Mouse (Mus musculus) limb, embryonic 14.5 days (tissue): ENCODE results near the gene Prss30. TPM values are rescaled to one million over a fixed set of nuclear protein-coding genes. Genes with fewer than 3 reads are reported as not detected.
A peak's percentile ranks its signal among the peaks of the same experiment; 100 is the strongest.

ENCODE experiments used
- ATAC-seq: fragments of 200-750 bp; cut with Nextera tagmentation; 2 replicates; pipeline ENCODE4 v1.8.0; 2017; ENCODE audit warnings: low read depth, moderate number of reproducible peaks, moderate TSS enrichment; ENCODE audit not compliant: low FRiP score
- DNase-seq: peaks from one replicate; pipeline ENCODE4 v3.0.0-alpha.2; 2015; ENCODE audit warnings: low spot score
- H3K27ac ChIP-seq: fragments of 300-500 bp; sonication (generic); replicated peaks from 2 replicates; pipeline ENCODE4 v1.5.1; 2014; ENCODE audit warnings: low read depth, mild to moderate bottlenecking, low read length, moderate library complexity, mixed read lengths
- H3K27me3 ChIP-seq: fragments of 300-500 bp; sonication (generic); 2 replicates; pipeline ENCODE4 v1.6.1; 2014; ENCODE audit warnings: low read length, mixed read lengths; ENCODE audit not compliant: control insufficient read depth, insufficient read depth
- H3K36me3 ChIP-seq: fragments of 300-500 bp; sonication (generic); 2 replicates; pipeline ENCODE4 v1.6.1; 2014; ENCODE audit warnings: mild to moderate bottlenecking, low read length, moderate library complexity, mixed read lengths; ENCODE audit not compliant: control insufficient read depth, insufficient read depth
- H3K4me1 ChIP-seq: fragments of 300-500 bp; sonication (generic); 2 replicates; pipeline ENCODE4 v1.6.1; 2014; ENCODE audit warnings: antibody characterized with exemption, low read length, mixed read lengths; ENCODE audit not compliant: control insufficient read depth, insufficient read depth
- H3K4me2 ChIP-seq: fragments of 300-500 bp; sonication (generic); replicated peaks from 2 replicates; pipeline ENCODE4 v1.6.1; 2014; ENCODE audit warnings: low read depth, mild to moderate bottlenecking, low read length, moderate library complexity; ENCODE audit not compliant: severe bottlenecking
- H3K4me3 ChIP-seq: fragments of 300-500 bp; sonication (generic); replicated peaks from 2 replicates; pipeline ENCODE4 v1.5.1; 2014; ENCODE audit warnings: low read length
- H3K9ac ChIP-seq: fragments of 300-500 bp; sonication (generic); 2 replicates; pipeline ENCODE4 v1.6.1; 2014; ENCODE audit warnings: mild to moderate bottlenecking, low read depth, low read length, moderate library complexity; ENCODE audit not compliant: severe bottlenecking
- H3K9me3 ChIP-seq: fragments of 300-500 bp; sonication (generic); 2 replicates; pipeline ENCODE4 v1.6.1; 2016; ENCODE audit warnings: low read length; ENCODE audit not compliant: control insufficient read depth
- POLR2A ChIP-seq: fragments of 200-500 bp; IDR thresholded peaks from 2 replicates; pipeline ENCODE4 v1.8.0; 2012; ENCODE audit warnings: inconsistent platforms, mild to moderate bottlenecking, moderate library complexity, borderline replicate concordance; ENCODE audit not compliant: insufficient read depth, insufficient read length; ENCODE audit errors: extremely low read depth
- WGBS: fragments of 180-500 bp; shearing (Covaris S2); extraction: QIAGEN DNeasy Blood & Tissue Kit; methylation state at CpG from one replicate; pipeline ENCODE4 v1.1.7; 2014; 5-methylcytosine and 5-hydroxymethylcytosine counted together
- polyA plus RNA-seq, 2 experiments: library from polyadenylated mRNA; depleted of rRNA in 1 of 2; stranded (reverse) in 1 of 2; unstranded in 1 of 2; fragments of >200 nt; fragmentation: Nextera tagmentation in 1 of 2; extraction: Ambion mirVana in 1 of 2; gene quantifications; 2 replicates each; pipeline versions ENCODE4 v1.2.1 to v1.2.3; 2012 to 2014

Prss30 gene
- polyA plus RNA-seq (2012; rRNA removed) = 0.06 TPM in 1 of 2 replicates, not detected in the other
- polyA plus RNA-seq (2014; fragmentation: Nextera tagmentation; extraction: Ambion mirVana) = not detected in 2 replicates

DNA sequence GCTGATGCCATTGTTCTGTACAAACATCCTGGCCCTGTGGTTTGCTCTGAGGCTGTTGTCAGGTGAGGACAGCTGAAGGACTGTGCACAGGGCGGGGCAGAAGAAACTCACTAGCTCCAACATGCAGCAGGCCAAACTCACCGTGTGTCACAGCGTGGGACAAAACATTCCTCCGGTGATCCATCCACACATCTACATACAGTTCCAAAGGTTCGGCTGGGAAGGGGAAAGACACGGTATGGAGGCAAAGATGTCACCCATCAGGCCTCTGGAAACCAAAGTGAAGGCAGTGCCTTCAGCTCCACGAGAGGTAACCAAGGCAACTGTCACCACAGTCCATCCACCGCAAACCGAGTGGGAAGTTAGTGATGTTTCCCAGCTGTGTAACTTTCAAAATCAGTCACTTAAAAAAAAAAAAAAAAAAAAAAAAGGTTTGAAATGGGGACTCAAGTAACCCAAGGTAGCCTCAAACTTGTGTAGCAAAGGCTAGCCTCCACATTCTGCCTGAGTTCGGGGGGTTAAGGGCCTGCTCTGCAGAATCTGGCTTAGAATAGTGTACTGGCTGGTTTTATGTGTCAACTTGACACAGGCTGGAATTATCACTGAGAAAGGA lies at the start of gene Prss30:
Gene Prss30 (minus strand): TSS at position 270 of the 613 bp plus-strand sequence.
- 72% methylated on average over 10 of the region's 10 CpGs for whole genome bisulfite sequencing
- Histone ChIP-seq H3K27me3 (no peaks in the 10 kb centered on the region), H3K4me2 (no peak within 1 kb of the TSS), H3K27ac (no peak within 1 kb of the TSS), H3K4me3 (no peak within 1 kb of the TSS), H3K9me3 (no peaks in the 10 kb centered on the region), H3K4me1 (no peaks in the 10 kb centered on the region), H3K36me3 (no peaks in the 10 kb centered on the region), H3K9ac (no peak within 1 kb of the TSS)
- DNase-seq (no peak), ATAC-seq (no peak)
- no peak for TF ChIP-seq POLR2A

DNA sequence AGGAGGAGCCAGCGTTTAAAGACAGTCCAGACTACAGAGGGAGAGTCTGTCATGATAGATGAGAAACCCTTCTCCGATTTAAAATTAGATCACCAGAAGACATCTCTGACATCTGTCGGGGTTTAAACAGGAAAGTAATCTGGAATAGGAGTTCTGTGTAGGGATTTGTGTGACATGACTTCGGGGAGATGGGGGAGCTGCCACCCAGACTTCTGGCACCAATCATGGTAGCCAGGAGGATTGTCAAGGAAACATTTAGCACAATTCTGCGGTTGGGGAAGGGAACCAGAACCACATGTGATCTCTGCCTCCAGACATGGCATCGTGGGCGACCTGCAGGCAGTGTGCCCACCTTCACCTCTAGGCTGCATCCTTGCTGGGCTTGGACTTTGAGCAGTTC lies 49.1 kb upstream of the Prss30 start:
- no peak overlapping the region for H3K27ac ChIP-seq
- no peak overlapping the region for H3K9ac ChIP-seq
- no peaks in the 10 kb centered on the region for H3K4me1 ChIP-seq
- no peak for TF ChIP-seq POLR2A
- ATAC-seq (no peak), DNase-seq (no peak)
- 72% methylated on average over 7 of the region's 7 CpGs for WGBS
- no peaks in the 10 kb centered on the region for H3K9me3 ChIP-seq
- H3K4me3 ChIP-seq = no peak overlapping the region
- no peaks in the 10 kb centered on the region for H3K27me3 ChIP-seq
- no peak overlapping the region for H3K4me2 ChIP-seq
- no peaks in the 10 kb centered on the region for H3K36me3 ChIP-seq

DNA sequence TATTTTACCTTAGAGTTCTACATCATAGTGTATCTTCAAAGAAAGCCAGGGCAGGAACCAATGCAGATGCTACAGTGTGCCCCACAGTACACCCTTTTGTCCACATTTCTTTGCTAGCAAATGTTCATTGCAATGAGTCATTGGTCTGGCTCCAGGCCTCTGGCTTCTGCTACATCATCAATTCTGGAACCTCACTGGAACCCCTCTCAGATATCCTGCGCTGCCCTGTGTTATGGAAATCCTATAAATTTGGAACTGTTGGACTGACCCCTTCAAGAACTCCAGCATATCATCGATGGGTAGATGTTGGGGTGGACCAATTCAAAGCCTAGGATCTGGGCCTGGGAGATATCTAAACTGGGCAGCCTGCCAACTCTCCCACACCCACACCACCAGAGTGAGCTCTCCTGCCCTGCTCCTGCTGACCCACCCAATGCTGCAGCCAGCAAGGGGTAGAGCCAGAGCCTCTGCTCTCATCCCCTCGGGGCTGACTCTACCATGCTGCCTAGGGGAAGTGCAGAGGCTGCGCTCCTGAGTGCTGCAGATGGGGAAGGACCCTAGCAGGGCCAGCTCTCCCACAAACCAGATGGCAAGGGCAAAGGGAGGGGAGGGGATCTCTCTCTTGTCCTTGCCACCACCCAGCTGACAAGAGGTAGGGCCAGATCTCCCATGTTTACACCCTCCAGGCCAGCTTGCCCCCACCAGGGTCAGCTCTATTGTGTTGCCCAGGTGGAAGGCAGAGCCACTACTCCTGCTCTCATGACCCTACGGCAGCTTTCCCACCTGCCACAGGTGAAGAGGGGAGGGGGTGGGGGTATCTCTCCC lies 41.2 kb upstream of the Prss30 start:
- H3K4me2 ChIP-seq = no peak overlapping the region
- no peak overlapping the region for H3K27ac ChIP-seq
- no peaks in the 10 kb centered on the region for H3K27me3 ChIP-seq
- no peak for TF ChIP-seq POLR2A
- H3K9me3 ChIP-seq = no peaks in the 10 kb centered on the region
- H3K4me1 ChIP-seq = peaks cover 5% of the 10 kb centered on the region; the same call in 1 of the 2 replicates
- 68% methylated on average over 5 of the region's 5 CpGs for WGBS
- DNase-seq (no peak), ATAC-seq (0 out of 2 replicates have a peak, but pooled peaks have one; percentile 15)
- no peak overlapping the region for H3K4me3 ChIP-seq
- H3K36me3 ChIP-seq = no peaks in the 10 kb centered on the region
- no peak overlapping the region for H3K9ac ChIP-seq

DNA sequence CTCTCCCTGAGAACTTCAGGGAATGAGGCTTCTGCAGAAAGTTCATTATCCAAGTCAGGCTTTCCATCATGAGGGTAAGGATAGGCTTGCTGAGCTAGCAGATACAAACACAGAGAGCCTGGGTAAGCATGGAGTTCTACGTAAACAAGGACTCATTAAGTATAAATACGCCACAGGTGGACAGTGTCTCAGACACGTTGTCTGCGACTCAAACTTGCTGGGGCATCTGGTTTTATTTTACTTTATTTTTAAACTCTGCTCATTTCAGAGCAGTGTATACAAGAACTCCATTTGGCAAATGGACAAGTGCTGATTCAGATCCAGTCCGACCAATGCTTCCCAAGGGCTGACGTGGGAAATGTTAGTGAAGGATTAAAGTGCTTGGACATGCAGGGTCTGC lies 40.3 kb upstream of the Prss30 start:
- Histone ChIP-seq H3K36me3 (no peaks in the 10 kb centered on the region), H3K4me3 (no peak overlapping the region), H3K9me3 (no peaks in the 10 kb centered on the region), H3K4me1 (peaks cover 5% of the 10 kb centered on the region; the same call in 1 of the 2 replicates), H3K27me3 (no peaks in the 10 kb centered on the region), H3K9ac (no peak overlapping the region), H3K4me2 (no peak overlapping the region), H3K27ac (no peak overlapping the region)
- TF ChIP-seq POLR2A = no peak
- peak; percentile 54 for DNase-seq
- WGBS = 36% methylated on average over 6 of the region's 6 CpGs
- ATAC-seq = peak; percentile 70

DNA sequence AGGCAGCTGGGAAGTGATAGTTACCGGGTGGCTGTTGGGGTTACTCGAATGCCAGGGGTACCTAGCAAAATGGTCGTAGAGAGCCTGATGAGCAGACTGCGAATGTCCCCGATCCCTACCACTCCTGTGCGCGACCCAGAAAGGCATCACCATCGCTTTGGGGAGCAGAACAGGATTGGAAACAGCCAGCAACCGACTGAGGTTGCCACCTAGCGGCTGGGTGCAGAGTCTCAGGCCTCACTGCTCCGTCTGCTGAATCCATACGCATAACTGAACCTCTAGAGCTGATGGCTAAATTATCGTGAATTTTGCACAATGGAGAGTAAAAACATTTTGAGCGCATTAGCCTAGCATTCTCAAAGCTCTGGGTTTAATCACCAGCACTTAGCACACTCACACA lies 35.4 kb upstream of the Prss30 start:
- no peak for TF ChIP-seq POLR2A
- no peaks in the 10 kb centered on the region for H3K4me1 ChIP-seq
- H3K9me3 ChIP-seq = no peaks in the 10 kb centered on the region
- no peak overlapping the region for H3K27ac ChIP-seq
- no peak overlapping the region for H3K4me2 ChIP-seq
- 24% methylated on average over 14 of the region's 14 CpGs for WGBS
- no peak overlapping the region for H3K4me3 ChIP-seq
- no peak overlapping the region for H3K9ac ChIP-seq
- H3K36me3 ChIP-seq = no peaks in the 10 kb centered on the region
- no peak for ATAC-seq
- DNase-seq = no peak
- H3K27me3 ChIP-seq = no peaks in the 10 kb centered on the region
